Mouse (Mus musculus): ENCODE results near the gene Slc30a4.

Slc30a4 gene

DNA sequence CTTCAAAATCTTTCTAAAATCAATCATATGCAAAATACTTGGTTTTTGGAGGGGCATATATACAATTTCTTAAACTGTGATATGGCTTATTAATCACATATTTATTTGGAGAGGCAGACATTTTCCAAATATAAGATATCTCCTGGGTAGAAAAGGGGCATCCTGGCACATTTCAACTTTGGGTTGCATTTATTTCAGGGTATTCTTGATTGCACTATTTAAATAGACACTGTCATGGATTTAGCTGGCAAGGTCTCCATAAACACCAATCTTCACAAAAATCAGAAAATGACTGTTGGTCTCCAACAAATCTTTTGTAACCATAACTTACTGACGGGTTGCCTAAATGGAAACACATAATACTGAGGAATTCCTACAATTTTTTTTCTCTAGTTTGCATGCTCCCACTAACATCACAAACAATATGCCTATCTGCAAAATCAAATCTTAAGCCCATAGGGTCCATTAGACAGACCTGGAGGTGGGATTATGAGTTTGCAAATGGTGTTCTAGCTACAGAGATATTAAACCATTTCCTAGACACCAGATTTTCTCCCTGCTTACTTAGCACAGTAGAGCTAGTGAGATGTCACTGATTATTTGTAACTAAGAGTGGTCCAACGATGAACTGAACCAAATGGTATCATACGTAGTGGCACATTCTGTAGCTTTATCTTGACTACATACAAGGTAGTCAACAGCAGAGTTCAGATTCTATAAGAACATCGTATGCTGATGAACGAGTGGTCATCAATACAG lies 20.9 kb downstream of the Slc30a4 start:
- no peak for DNase-seq (ENCODE audit: low spot score in 2 of 2)

DNA sequence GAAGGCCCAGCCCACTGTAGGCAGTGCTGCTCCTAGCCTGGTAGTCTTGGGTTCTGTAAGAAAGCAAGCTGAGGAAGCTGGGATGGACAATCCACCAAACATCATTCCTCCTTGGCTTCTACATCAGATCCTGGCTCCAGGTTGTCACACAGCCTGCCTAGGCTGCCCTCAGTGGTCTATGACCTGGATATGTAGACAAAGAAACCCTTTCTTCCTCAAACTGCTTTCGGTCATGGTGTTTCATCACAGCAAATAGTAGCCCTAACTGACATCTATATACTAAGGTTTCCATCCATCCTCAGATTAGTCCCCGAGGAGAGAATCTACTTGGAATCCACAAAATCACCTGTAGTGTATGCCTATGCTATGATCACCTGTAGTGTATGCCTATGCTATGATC lies 27.3 kb downstream of the Slc30a4 start:
- no peak for DNase-seq (ENCODE audit: low spot score in 2 of 2)

DNA sequence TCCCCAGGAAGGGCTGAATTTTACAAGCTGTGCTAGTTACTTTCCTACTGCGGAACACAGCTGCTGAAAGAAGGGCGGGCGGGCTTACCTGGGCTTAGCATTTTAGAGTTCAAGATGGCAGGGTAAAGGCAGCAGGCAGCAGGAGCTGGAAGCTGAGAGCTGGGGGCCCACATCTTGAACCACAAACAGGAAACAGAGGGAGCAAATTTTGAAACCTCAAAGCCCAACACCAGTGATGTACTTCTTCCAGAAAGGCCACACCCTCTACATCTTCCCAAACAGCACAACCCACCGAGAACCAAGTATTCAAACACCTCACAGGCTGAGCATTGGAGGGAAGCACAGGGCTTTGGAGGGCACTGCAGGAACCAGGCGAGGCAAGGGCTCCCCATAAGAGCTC lies 29.6 kb downstream of the Slc30a4 start:
- no peak for DNase-seq (ENCODE audit: low spot score in 2 of 2)

DNA sequence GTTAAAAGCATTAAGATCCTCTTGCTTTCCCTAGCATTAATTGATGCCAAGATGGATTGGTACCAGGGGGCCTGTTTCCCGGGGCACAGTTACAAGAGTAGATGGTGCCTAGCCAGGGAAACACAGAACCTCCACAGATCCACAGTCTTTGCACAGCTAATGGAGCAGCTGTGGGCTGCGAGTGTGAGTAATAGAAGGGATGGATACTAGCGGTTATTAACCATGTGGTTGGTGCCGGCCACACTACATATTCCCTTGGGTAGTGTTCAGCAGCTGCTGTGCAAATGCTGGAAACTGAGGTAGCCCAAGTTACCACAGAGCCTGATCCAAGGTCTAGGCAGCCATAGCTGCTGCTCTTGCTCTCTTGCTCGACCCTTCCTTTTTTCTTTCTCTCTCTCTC lies 30.7 kb downstream of the Slc30a4 start:
- no peak for DNase-seq (ENCODE audit: low spot score in 2 of 2)

DNA sequence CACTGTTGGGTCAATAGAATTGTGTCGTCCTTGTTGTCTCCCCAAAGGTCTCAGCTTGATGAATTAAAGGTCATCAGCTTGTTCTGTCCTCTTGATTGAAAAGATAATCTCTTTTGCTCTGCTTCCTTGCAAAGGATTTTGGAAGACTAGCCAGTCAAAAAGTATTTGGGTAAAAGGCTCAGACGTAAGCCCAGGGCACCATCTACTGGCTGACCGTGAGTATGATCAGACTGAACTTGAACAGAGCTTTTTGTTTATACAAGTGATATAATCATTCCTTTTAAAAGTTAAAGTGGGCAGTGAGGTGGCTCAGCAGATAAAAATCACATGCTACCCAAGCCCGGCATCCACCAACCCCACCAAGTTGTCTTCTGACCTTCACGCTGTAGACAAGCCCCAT lies 34.6 kb downstream of the Slc30a4 start:
- DNase-seq (ENCODE audit: low spot score in 2 of 2): peak in 1 of 2 experiments; percentile 42

DNA sequence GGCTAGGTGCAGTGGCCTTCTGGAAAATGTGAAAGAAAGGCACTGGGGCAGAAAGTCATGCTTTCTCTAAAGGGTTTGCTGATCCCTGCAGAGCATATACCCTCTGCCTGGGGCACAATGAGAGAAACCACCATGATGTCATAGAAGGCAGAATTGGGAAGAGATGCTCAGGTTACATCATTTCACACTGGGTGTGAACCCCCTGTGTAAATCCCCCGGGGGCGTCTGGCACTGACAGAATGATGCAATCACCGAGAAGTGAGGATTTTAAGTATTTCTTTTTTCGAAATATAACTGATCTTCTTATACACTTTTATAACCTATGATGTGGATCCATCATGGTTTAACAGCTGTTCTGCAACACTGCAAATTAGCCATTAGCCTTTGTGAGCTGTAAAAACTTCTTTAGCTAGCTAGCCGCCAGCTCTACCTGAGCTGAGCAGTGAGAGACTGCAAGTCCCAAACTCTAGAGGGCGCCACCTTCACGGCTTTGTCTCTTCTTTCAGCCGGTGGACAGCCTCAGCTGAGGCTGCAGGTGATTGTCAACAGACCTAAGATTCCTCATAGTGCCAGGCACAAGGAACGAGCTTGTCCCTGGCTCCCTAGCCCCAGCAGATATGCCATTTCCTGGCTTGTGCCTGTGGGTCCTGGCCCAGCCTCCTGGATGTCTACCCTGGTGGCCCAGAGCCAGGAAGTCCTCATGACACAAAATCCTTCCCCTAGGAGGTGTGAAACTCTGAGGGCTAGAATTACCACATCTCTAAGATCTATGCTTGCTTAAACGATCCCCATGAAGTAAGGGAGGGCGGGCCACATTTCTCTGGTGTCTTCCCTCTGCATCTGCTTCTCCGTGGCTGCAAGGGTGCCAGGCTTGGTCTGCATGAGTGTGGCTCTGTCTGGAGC lies 36.2 kb downstream of the Slc30a4 start:
- peak in 1 of 2 experiments; percentile 24 for DNase-seq (ENCODE audit: low spot score in 2 of 2)

DNA sequence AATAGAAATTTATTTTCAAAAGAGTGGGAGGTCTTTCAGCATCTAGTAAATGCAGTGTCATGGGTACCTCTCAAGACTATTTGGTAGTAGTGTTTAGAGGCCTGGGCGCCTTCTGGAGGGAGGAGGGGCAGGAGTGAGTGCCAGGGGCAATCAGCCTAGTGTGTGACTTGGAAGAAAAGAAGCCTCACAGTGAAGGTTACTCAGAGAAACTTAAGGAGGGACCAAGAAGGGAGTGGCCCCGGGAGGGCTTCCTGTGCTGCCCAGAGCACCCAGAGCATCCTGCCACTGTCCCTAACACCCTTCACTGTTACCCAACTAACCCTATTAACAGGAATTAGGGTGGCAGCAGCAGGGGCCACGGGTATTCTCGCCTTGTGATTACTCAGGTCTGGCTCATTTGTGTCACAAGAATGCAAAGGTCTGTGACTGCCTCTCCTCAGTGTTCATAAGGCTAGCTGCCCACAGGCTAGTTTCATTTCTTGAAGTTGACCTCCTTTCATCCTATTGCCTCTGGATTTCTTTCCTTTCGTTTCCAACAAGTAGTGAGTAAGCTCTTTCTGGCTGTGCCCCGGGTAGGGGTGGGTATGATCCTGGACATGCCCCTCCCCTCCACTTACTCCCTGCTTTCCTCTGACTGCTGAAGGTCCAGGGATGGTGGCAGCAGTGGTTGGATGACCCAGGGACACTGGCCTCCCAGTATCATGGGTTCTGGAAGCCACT lies 37.0 kb downstream of the Slc30a4 start:
- no peak for DNase-seq (ENCODE audit: low spot score in 2 of 2)

DNA sequence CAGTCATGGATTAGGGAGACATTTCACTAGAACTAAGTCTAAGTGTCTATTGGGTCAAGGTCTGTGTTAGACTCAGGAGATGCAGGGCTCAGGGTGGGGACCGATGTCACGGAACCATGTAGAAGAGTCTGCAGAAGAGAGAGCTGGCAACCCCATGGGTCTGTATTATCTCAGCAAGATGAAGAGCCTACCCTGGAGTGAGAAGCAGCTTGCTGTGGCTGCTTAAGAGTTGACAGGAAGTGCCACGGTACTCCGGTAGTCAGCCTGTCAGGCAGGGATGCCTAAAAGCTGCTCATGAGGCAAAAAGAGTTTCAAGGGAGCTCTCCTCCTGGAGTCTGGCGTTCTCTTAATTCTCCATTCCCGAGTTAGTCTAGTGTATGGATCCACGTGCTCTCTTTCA lies 42.6 kb downstream of the Slc30a4 start:
- no peak for DNase-seq (ENCODE audit: low spot score in 2 of 2)

DNA sequence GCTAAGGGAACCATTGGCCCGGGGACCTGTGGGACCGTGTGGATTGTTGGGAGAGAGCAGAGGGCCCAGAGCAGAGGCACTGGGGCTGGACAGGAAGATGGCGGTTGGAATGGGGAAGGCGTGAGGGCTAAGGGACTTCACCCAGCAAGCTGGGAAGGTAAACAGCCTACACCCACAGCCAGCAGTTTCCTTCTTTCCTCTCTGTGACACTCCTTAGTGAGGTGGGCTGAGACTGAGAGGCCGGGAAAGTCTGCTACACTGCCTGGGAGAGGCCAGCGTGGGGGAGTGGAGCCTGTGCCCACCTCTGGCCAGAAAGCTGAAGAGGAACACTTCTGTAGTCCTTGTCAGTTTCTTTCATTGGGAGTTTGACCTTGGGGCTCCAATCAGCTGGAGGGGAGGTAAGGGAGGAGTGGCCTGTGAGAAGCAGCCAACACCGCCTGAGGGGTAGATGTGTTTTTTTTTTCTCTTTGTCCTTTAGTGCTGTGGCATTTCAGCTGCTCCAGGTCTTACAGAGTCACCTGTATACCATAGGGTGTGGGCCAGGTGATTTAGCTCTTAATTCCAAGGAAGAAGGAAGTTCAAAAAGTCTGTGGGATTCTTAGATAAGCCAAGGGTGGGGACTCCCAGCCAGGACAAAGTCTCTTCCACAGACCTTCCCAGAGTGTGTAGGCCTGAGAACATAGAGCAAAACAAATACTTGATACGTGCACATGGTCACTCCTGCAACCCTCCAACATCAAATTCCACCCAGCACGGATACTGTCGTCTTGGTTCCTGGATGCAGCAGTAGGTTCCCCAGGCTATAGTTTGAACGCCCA lies 44.5 kb downstream of the Slc30a4 start:
- no peak for DNase-seq (ENCODE audit: low spot score in 2 of 2)

DNA sequence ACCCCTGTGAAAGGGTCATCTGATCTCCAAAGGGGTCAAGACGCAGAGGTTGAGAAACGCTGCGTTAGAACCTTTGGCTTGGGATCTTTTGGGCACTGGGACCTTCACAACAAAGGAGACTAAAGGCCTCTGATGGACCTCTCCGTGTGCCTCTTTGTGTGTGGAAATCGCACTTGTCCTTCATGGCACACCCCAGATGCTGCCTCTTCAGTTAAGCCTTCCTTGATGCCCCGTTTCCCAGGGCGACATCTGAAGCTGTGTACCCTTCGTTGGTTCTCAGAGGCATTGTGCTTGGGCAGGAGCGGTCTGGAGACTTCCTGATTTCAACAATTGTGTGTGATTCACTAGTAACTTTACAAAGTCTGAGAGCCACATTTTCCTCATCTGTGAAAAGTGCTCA lies 45.7 kb downstream of the Slc30a4 start:
- no peak for DNase-seq (ENCODE audit: low spot score in 2 of 2)

DNA sequence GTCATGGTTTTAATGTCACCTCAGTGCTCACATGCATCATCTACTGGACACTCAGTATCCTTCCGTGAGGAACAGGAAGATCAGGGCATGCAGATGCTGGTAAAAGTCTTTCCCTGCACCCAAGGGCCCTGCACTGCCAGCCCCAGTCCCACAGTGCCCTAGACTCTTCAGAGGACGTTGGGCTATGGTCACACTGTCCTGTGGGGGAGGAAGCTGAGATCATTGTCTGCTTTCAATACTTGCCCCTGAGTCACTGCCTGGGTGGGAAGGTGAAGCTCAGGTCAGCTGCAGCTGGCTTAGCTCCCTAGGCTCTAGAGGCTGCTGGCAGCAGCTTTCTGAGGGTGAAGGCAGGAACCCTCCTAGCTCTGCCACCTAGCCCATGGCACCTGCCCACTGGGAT lies 46.4 kb downstream of the Slc30a4 start:
- no peak for DNase-seq (ENCODE audit: low spot score in 2 of 2)

DNA sequence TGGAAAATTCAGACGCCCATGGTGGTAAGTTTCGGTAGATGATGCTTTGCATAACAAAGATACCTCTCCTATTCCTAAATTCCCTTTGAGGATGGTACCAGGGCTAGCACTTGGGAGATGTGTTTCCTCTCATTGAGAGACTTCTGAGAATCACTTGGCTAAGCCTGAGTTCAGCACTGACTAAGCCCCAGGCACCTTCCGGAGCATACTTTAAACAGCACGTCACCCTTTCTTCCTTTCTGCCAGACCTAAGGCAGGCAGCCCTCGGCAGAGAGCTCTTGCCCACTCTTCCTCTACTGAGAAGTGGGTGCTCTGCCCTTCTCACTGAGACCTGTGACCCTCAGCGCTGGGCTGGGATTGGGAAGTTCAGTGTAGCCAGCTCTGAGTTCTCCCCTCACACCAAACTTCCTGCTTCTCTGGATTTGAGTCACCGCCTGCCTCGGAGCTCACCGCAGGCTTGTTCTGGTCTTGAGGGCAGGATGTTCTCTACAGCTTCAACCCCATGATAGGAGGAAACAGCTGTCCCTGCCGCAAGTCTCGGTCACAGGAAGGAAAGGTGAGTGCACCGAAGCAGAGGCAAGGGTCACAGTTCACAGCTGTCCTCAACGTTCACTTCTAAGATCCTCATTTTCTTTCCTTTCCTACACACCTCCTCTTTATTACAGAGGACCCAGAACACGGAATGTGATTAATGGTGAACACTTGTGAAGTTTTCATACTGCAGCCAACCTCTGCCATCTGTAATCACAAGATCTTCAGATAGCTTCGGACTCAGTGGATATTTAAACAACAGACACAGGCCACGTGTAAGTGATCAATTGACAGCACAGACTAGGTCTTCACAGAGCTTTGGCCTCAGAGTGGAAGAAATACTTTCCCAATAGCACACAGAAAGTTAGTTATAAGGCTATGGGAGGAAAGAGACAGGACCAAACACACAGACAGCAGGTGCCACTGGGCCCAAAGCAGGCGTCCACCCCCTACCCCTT lies 50.1 kb downstream of the Slc30a4 start:
- DNase-seq (ENCODE audit: low spot score in 2 of 2): no peak

DNA sequence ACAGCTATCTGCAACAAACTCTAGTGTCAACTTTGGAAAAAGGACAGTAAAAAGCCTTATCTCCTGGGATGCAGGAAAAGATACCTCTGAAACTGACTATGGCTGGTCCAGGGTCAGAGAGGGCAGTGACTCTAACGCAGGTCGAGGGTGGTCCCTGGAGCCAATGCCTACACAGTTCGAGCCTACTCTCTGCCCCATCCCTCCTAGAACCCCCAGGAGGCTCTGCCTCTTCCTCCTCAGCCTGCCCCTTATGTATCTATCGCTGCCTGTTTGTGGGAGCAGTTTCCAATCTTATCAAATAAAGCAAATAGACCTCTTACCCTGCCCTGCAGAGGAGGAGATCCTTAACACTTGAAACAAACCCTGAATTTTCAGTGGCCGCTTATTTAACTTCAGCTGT lies 63.8 kb downstream of the Slc30a4 start:
- DNase-seq (ENCODE audit: low spot score in 2 of 2): no peak

DNA sequence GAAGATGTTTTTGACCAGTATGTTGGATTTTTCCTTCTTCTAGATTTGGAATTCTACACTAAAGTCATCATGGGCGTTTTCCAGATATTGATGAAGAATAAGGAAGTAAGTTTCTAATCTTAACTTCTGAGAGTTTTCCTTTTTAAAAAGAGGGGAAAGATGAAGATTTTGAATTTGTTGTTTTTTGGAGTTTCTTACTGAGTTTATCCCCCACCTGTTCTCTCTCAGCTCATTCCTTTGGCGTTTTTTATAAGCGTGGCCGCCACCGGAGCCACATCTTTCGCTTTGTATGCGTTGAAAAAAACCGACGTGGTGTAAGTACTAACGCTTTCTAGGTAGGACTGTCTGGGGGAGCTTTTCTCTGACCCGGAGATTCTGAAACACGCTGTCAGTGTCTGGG lies 64.4 kb downstream of the Slc30a4 start:
- no peak for DNase-seq (ENCODE audit: low spot score in 2 of 2)

DNA sequence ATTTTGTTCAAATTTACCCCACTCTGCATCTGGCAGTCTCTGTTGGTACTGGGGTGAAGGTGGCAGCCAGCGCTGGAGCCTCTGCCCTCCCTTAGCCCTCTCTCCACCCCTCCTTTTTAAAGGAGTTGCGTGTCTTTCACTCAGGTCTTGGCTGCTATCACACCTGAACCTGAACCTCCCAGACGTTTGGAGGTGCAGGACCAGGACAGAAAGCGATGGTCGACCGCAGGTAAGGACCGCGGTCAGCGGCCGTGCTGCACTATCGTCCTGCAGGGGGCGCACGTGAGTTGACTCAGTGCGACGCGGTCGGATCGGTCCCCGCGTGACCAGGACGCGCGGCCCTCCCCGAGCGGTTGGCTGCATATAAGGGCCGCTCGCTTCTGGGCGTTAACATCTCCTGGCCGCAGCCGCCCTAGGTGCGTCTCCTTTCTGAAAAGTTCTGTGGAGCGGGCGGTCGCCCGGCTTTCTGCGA lies 64.9 kb downstream of the Slc30a4 start:
- peak in 1 of 2 experiments; percentile 41 for DNase-seq (ENCODE audit: low spot score in 2 of 2)

DNA sequence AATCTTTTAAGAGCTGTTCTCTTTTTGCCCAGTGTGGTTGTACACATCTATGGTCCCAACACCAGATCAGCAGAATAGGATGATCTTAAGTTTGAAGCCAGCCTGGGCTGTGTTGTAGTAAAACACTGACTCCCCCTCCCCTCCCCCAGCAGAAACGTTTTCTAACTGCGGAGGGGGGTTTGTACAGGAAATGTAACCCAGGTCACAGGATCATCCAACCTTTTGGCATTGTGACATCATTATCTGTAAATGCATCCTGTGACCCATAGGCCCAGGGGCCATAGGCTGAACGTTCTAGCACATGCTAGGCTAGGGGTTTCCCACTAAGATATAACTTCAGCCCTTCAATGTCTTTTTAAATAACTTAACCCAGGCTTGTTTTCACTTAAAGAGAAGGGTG lies 65.8 kb downstream of the Slc30a4 start, which contains the start of gene AA467197:
TSS of gene AA467197 (plus strand) at position 301 of the 400 bp plus-strand sequence.
- no peak for DNase-seq (ENCODE audit: low spot score in 2 of 2)

Measured in left cerebral cortex, adult 9 months (tissue).